Comparison of ENCODE assay signal across 8 mouse cellular contexts in the genomic region with DNA sequence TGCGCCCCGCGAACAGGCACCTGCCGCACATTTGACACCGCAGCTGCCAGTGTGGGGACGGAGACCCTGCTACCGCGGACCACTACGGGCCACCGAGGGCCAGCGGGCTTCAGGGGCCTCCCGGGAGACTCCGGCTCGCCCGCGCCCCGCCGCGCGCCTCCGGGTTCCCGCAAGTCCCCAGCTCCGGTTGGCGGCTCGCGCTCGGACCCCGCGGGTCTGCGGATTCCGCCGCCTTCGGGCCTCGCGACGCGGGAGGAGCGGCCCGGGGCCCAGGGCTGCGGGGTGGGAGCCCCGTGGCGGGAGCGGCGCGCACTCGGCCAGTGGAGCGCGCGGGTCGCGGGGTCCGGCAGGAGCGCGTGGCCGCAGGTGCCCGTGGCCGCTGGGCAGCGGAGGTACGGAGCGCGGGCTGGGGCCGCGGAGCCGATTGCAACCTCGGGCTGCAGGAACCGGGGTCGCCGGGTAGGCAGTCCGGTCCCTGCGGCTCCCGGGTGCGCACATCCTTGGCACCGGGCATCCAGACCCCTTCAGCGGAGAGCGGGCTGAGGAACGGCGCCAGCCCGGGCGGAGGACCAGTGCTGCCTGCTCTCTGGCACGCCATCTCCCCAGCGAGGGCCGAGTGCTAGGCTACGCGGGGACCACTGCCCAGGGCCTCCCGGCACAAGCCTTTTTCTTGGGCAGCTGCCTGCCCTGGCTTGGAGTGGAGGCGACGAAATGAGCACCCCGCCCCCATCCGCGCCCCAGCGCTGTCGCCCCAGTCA. TPM values are rescaled to one million over a fixed set of nuclear protein-coding genes. Genes with fewer than 3 reads are reported as not detected.
DNase-seq lines count a peak whose midpoint lies in the region; ATAC-seq and TF ChIP-seq lines count a peak whose summit lies in the region.

No protein-coding gene starts in this region.

- ATAC-seq in common myeloid progenitor, adult 5-6 weeks (replicated peaks; ENCODE audit: low read depth, poor library complexity, severe bottlenecking), result 0 out of 2 replicates have a peak, but pooled peaks have one; percentile 6
- peak; percentile 44; the same call in 1 of the 2 replicates for ATAC-seq in heart, postnatal 0 days (ENCODE audit: insufficient read depth, low read depth)
- peak; percentile 68 for ATAC-seq in midbrain, embryonic 14.5 days (ENCODE audit: low FRiP score, low TSS enrichment)
- ATAC-seq in megakaryocyte-erythroid progenitor cell, adult 5-6 weeks (replicated peaks; ENCODE audit: low FRiP score, low TSS enrichment, poor library complexity, severe bottlenecking), result no peak

- no peaks in the 10 kb centered on the region for H3K79me2 ChIP-seq in heart, adult 2 months (replicated peaks; ENCODE audit: control insufficient read depth, insufficient read depth, low read length)

- no peaks in the 10 kb centered on the region for H3K4me1 ChIP-seq in heart, adult 2 months (ENCODE audit: control insufficient read depth, insufficient read depth, low read length)
- H3K4me1 ChIP-seq in ES-E14 (ENCODE audit: control insufficient read depth in 2 of 2, insufficient read depth in 2 of 2, low read length in 2 of 2, poor library complexity in 1 of 2), result peaks cover 0 to 4% of the 10 kb centered on the region in 2 experiments; a peak in 2 of 4 replicates
- H3K4me1 ChIP-seq in heart, postnatal 0 days (ENCODE audit: control insufficient read depth, insufficient read depth), result no peaks in the 10 kb centered on the region; the same call in 1 of the 2 replicates
- 0 out of 2 replicates have a peak, but pooled peaks cover 5% of the 10 kb centered on the region for H3K4me1 ChIP-seq in midbrain, embryonic 14.5 days (ENCODE audit: control insufficient read depth, insufficient read depth, low read length)

- no peak overlapping the region for H3K9ac ChIP-seq in heart, adult 2 months (ENCODE audit: low read depth, low read length)
- H3K9ac ChIP-seq in ES-E14 (ENCODE audit: insufficient read depth, low read depth, low read length, poor library complexity, severe bottlenecking), result peak overlapping the region; percentile 60
- H3K9ac ChIP-seq in heart, postnatal 0 days (replicated peaks; ENCODE audit: low read depth, low read length), result 0 out of 2 replicates have a peak overlapping the region, but pooled peaks have one; percentile 20
- peak overlapping the region; percentile 62 for H3K9ac ChIP-seq in midbrain, embryonic 14.5 days (replicated peaks; ENCODE audit: low read length)

- 1% methylated on average over 92 of the region's 92 CpGs for WGBS in heart, adult 2 months
- WGBS in heart, postnatal 0 days, result under 1% methylated on average over 59 of the region's 92 CpGs
- under 1% methylated on average over 92 of the region's 92 CpGs for whole genome bisulfite sequencing in midbrain, embryonic 14.5 days

- TF ChIP-seq POLR2A in heart, adult 2 months (IDR thresholded peaks at IDR 0.05; ENCODE audit: insufficient read depth, low read depth, low read length), result no peak

- no peaks in the 10 kb centered on the region for H3K36me3 ChIP-seq in heart, adult 2 months (ENCODE audit: control insufficient read depth, insufficient read depth, low read length)
- H3K36me3 ChIP-seq in ES-E14 (ENCODE audit: control insufficient read depth, insufficient read depth, low read length, poor library complexity, severe bottlenecking), result no peaks in the 10 kb centered on the region
- no peaks in the 10 kb centered on the region for H3K36me3 ChIP-seq in heart, postnatal 0 days (replicated peaks; ENCODE audit: control insufficient read depth, insufficient read depth, low read length)
- H3K36me3 ChIP-seq in midbrain, embryonic 14.5 days (ENCODE audit: control insufficient read depth, insufficient read depth, low read length), result no peaks in the 10 kb centered on the region

- peaks cover 15% of the 10 kb centered on the region for H3K27me3 ChIP-seq in heart, adult 2 months (ENCODE audit: control insufficient read depth, insufficient read depth, low read length)
- peaks cover 60% of the 10 kb centered on the region for H3K27me3 ChIP-seq in heart, postnatal 0 days (ENCODE audit: control insufficient read depth, insufficient read depth, low read length)
- peaks cover 35% of the 10 kb centered on the region for H3K27me3 ChIP-seq in midbrain, embryonic 14.5 days (ENCODE audit: control insufficient read depth, insufficient read depth, low read length)

- TF ChIP-seq EP300 in heart, adult 2 months (IDR thresholded peaks at IDR 0.05; ENCODE audit: insufficient read depth, low read depth, low read length), result no peak
- TF ChIP-seq EP300 in heart, postnatal 0 days (IDR thresholded peaks at IDR 0.05; ENCODE audit: low read depth), result no peak

- intact Hi-C loops in heart, adult 2 months (cut with DNase I), result no loop called here
- intact Hi-C loops in heart, postnatal 36 days (cut with DNase I), result no loop called here

- no peak overlapping the region for H3K27ac ChIP-seq in heart, adult 2 months
- no peak overlapping the region for H3K27ac ChIP-seq in ES-E14 (ENCODE audit: insufficient read depth, low read depth, low read length, poor library complexity, severe bottlenecking)
- H3K27ac ChIP-seq in heart, postnatal 0 days (ENCODE audit: low read depth), result no peak overlapping the region
- no peak overlapping the region for H3K27ac ChIP-seq in midbrain, embryonic 14.5 days (replicated peaks; ENCODE audit: low read depth, low read length)

- DNase-seq in heart, adult 2 months, result peak in 1 of 2 experiments; percentile 12
- DNase-seq in heart, postnatal 36 days, result no peak
- no peak for DNase-seq in ES-E14 (ENCODE audit: low read depth, low spot score)
- DNase-seq in heart, postnatal 0 days (ENCODE audit: low spot score), result no peak
- DNase-seq in layer of hippocampus, postnatal 36 days, result peak; percentile 14 to 44
- DNase-seq in midbrain, embryonic 14.5 days, result peak; percentile 62

- in situ Hi-C loops in ES-E14 (cut with MboI; ENCODE audit: low sequenced_read_pairs in 2 of 2, unreplicated experiment in 2 of 2), result no loop called here

- peak overlapping the region; percentile 97 for H3K4me2 ChIP-seq in heart, postnatal 0 days (ENCODE audit: low read depth, low read length)
- peak overlapping the region; percentile 96 for H3K4me2 ChIP-seq in midbrain, embryonic 14.5 days (ENCODE audit: low read length)

- H3K4me3 ChIP-seq in heart, adult 2 months, result peak overlapping the region; percentile 35; the same call in 1 of the 2 replicates
- H3K4me3 ChIP-seq in ES-E14 (ENCODE audit: insufficient read depth in 1 of 2, low read depth in 1 of 2, low read length in 2 of 2, poor library complexity in 1 of 2, severe bottlenecking in 1 of 2), result peak overlapping the region; percentile 72 to 73
- peak overlapping the region; percentile 62 for H3K4me3 ChIP-seq in heart, postnatal 0 days (ENCODE audit: low read depth, low read length)
- H3K4me3 ChIP-seq in midbrain, embryonic 14.5 days (replicated peaks; ENCODE audit: low read depth, low read length), result peak overlapping the region; percentile 66

- no peaks in the 10 kb centered on the region for H3K9me3 ChIP-seq in ES-E14 (ENCODE audit: control insufficient read depth, insufficient read depth, low read depth, low read length)
- H3K9me3 ChIP-seq in heart, postnatal 0 days (replicated peaks; ENCODE audit: control insufficient read depth, low read length), result no peaks in the 10 kb centered on the region
- no peaks in the 10 kb centered on the region for H3K9me3 ChIP-seq in midbrain, embryonic 14.5 days (ENCODE audit: control insufficient read depth, low read length)

- TF ChIP-seq CTCF in heart, adult 2 months (IDR thresholded peaks at IDR 0.05), result no peak
- no peak for TF ChIP-seq CTCF in heart, postnatal 0 days (IDR thresholded peaks at IDR 0.05; ENCODE audit: low read depth)

TF ChIP-seq in ES-E14, 5 proteins besides CTCF, POLR2A, EP300 and RAD21:
- TF ChIP-seq ZNF384 (IDR thresholded peaks at IDR 0.05; ENCODE audit: low read depth, low read length) (no peak), HCFC1 (IDR thresholded peaks at IDR 0.05; ENCODE audit: borderline replicate concordance, insufficient read depth, low read length) (no peak), ZC3H11A (IDR thresholded peaks at IDR 0.05; ENCODE audit: borderline replicate concordance, low read depth, low read length) (no peak), MAFK (IDR thresholded peaks at IDR 0.05; ENCODE audit: insufficient read depth, low read depth, low read length) (no peak), CHD2 (IDR thresholded peaks at IDR 0.05; ENCODE audit: low read depth, low read length) (no peak)

RNA-seq across cellular contexts. Expression of a gene that starts 0.8 kb away (rescaled TPM):
- not detected for total RNA-seq in heart, adult 2 months (2021)
- polyA plus RNA-seq in heart, adult 2 months (2012; rRNA removed), result not detected in 2 replicates
- under 1 TPM in 1 of 2 experiments, not detected in 1; 0.08 TPM for total RNA-seq in heart, postnatal 36 days (2021)
- total RNA-seq in ES-E14 (2012; rRNA removed), result 0.31 and 0.37 TPM in 2 replicates
- total RNA-seq in common myeloid progenitor, adult 5-6 weeks (2017), result not detected in 2 replicates
- total RNA-seq in heart, postnatal 0 days (2014; rRNA removed; ENCODE audit: low replicate concordance), result not detected in 2 replicates
- 0.03 and 0.07 TPM in 2 replicates for polyA plus RNA-seq in heart, postnatal 0 days (2015; fragmentation: Nextera tagmentation; extraction: Ambion mirVana)
- 10 to 100 TPM; 12.8 to 14.2 TPM for total RNA-seq in layer of hippocampus, postnatal 36 days (2021)
- 1.5 and 2.3 TPM in 2 replicates for polyA plus RNA-seq in midbrain, embryonic 14.5 days (2014; fragmentation: Nextera tagmentation; extraction: Ambion mirVana)
- not detected in 2 replicates for total RNA-seq in megakaryocyte-erythroid progenitor cell, adult 5-6 weeks (2014; fragmentation: Nextera tagmentation)
- not detected in 2 replicates for total RNA-seq in megakaryocyte-erythroid progenitor cell, adult 5-6 weeks (2017)

RNA-seq across cellular contexts. Expression of a gene that starts 57.3 kb away (rescaled TPM):
- total RNA-seq in heart, adult 2 months (2021), result 1 to 10 TPM; 2.0 to 2.2 TPM
- 1.0 and 1.7 TPM in 2 replicates for polyA plus RNA-seq in heart, adult 2 months (2012; rRNA removed)
- 1 to 10 TPM; 1.8 to 2.5 TPM for total RNA-seq in heart, postnatal 36 days (2021)
- total RNA-seq in ES-E14 (2012; rRNA removed), result 0.63 and 1.2 TPM in 2 replicates
- 4.1 and 5.5 TPM in 2 replicates for total RNA-seq in common myeloid progenitor, adult 5-6 weeks (2017)
- total RNA-seq in heart, postnatal 0 days (2014; rRNA removed; ENCODE audit: low replicate concordance), result 1.3 and 4.0 TPM in 2 replicates
- polyA plus RNA-seq in heart, postnatal 0 days (2015; fragmentation: Nextera tagmentation; extraction: Ambion mirVana), result 0.10 and 0.16 TPM in 2 replicates
- total RNA-seq in layer of hippocampus, postnatal 36 days (2021), result 10 to 100 TPM in 1 of 2 experiments, 1 to 10 TPM in 1; 9.3 to 10.6 TPM
- 0.24 and 0.32 TPM in 2 replicates for polyA plus RNA-seq in midbrain, embryonic 14.5 days (2014; fragmentation: Nextera tagmentation; extraction: Ambion mirVana)
- 0.84 and 4.3 TPM in 2 replicates for total RNA-seq in megakaryocyte-erythroid progenitor cell, adult 5-6 weeks (2014; fragmentation: Nextera tagmentation)
- 1.4 and 11.3 TPM in 2 replicates for total RNA-seq in megakaryocyte-erythroid progenitor cell, adult 5-6 weeks (2017)

Comparison
In these comparisons a context has a peak if more than half of its experiments do, and no peak if none do; other contexts are left out.
1. DNase-seq: peak in layer of hippocampus, postnatal 36 days (2 of 2) and midbrain, embryonic 14.5 days (single experiment); none in heart, postnatal 36 days (0 of 2), ES-E14 (single experiment) and heart, postnatal 0 days (single experiment).
2. RNA of a gene that starts 0.8 kb away (total RNA-seq): 12.8 to 14.2 TPM in layer of hippocampus, postnatal 36 days; 0.31 to 0.37 TPM in ES-E14, 0.08 TPM in heart, postnatal 36 days, not detected in heart, adult 2 months, not detected in common myeloid progenitor, adult 5-6 weeks, not detected in heart, postnatal 0 days and not detected in megakaryocyte-erythroid progenitor cell, adult 5-6 weeks; every median in the first group is over 10 times any median in the second.
3. Peak in every context shown above with its lines, with median percentiles within 50 percentile points of each other: H3K4me3 ChIP-seq.